Mouse (Mus musculus) c-Kit-positive CD71-positive TER-119-negative erythroid progenitor cells, embryonic 14.5 days (primary cell): ENCODE measurements at regions not wholly inside any gene's neighbourhood (a gene's known extent, or its start where the extent isn't known, plus 50 kb on each side); places are given as distances from the start of the nearest gene placed in this dataset.

ENCODE experiments used
- DNase-seq: peaks from one replicate; pipeline ENCODE4 v3.0.0-alpha.2; 2013; ENCODE audit warnings: low read depth

- no peak for DNase-seq
Measured at GRCm38 (mm10) chr1:57272593-57272992, 104.8 kb upstream of the 1700066M21Rik start.

GRCm38 (mm10) chr1:57281549-57281948 lies 95.9 kb upstream of the 1700066M21Rik start:
- DNase-seq, result no peak

- DNase-seq, result no peak
Measured at GRCm38 (mm10) chr1:57296186-57296585, 81.2 kb upstream of the 1700066M21Rik start.

GRCm38 (mm10) chr1:57298557-57298956 lies 78.9 kb upstream of the 1700066M21Rik start:
- DNase-seq, result no peak

- no peak for DNase-seq
Measured at GRCm38 (mm10) chr1:57301260-57301979, 76.0 kb upstream of the 1700066M21Rik start.

GRCm38 (mm10) chr1:57301980-57302331 lies 75.5 kb upstream of the 1700066M21Rik start:
- DNase-seq, result no peak

- no peak for DNase-seq
Measured at GRCm38 (mm10) chr1:57304757-57305156, 72.7 kb upstream of the 1700066M21Rik start.

GRCm38 (mm10) chr1:57322535-57322934 lies 54.9 kb upstream of the 1700066M21Rik start:
- DNase-seq, result no peak

- DNase-seq, result no peak
Measured at GRCm38 (mm10) chr1:57323118-57323517, 54.3 kb upstream of the 1700066M21Rik start.

- no peak for DNase-seq
Measured at GRCm38 (mm10) chr1:57325585-57326165, 51.7 kb upstream of the 1700066M21Rik start.
